Mouse (Mus musculus) liver, postnatal 0 days (tissue): Measurements from ENCODE around the gene Prss2.

Source experiments
- CTCF ChIP-seq: sonication (generic); IDR thresholded peaks from 2 replicates; pipeline ENCODE4 v1.5.1; 2016; ENCODE audit warnings: antibody characterized with exemption, low read depth
- EP300 ChIP-seq: IDR thresholded peaks from 2 replicates; pipeline ENCODE4 v1.6.1; 2016; ENCODE audit warnings: antibody characterized with exemption, low read depth, mild to moderate bottlenecking

GRCm38 (mm10) chr6:41545266-41545665 is 23.7 kb downstream of the Prss2 start:
- no peak for TF ChIP-seq CTCF
- TF ChIP-seq EP300, result no peak
